Mouse (Mus musculus) lung, postnatal 14 days (tissue): ENCODE data around the gene Ndufb4.

ENCODE experiments used
- DNase-seq: peaks from one replicate; pipeline ENCODE4 v3.0.0; 2021

The Ndufb4 gene

GRCm38 (mm10) chr16:37629011-37629410 lies 25.2 kb downstream of the Ndufb4 start:
- DNase-seq = no peak

DNA sequence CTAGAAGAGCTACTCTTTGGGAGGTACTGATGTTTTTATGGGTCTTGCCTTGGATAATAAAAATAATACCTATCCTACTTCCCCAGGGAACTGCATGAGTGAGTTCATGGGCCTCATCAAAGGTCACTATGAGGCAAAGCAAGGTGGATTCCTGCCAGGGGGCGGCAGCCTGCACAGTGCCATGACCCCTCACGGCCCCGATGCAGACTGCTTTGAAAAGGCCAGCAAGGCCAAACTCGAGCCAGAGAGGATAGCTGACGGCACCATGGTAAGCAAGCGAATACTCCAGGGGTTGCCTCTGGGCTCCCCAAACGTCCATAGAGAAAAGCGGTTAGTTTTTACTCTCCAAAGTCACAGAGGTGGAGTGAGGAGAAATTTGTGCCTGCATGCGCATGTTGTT lies 25.9 kb downstream of the Ndufb4 start:
- DNase-seq = no peak

DNA sequence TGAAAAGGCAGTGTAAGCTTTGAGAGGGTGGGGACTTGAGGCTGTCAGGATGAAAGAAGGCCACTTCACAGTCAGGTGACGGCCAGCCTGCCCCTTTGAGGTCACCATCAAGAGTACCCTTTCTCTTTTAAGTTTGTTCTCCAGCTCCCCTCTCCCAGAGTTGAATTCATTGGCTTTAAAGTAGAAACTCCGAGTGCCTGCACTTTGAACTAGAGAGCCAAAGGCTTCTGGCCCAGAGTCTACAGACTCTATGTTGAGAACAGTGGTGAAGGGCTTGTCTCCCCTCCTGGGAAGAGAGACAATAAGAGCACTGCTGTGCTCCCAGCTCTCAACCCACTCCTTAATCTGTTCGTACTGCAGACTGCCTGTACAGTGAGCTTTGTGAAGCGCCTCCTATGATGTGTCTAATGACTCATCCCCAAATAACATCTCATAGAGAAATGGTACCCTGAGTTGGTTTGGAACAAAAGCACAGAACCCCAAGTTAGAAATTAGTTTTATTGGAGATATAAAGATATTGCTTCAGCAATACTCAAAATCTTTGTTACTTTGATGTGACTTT lies 27.8 kb downstream of the Ndufb4 start:
- DNase-seq = no peak

DNA sequence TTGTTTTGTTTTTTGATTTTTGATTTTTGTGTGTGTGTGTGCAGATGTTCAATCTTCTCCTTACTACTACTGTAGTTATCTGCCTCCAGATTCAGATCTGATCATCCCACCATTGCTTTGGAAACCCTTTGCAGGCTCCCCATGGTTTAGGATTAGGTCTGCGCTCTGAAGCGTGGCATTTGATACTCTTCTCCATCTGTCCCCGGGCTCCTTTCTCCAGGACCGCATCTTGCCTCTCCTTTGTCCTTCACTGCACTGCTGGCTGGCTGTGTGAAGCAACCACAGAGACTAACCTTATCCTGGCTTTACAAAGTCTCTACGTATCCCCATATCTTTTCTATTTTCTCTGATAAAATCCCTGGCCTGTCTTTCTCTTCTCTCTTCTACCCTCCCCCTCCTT lies 31.3 kb downstream of the Ndufb4 start:
- no peak for DNase-seq

GRCm38 (mm10) chr16:37622403-37622802 lies 31.9 kb downstream of the Ndufb4 start:
- DNase-seq = no peak

DNA sequence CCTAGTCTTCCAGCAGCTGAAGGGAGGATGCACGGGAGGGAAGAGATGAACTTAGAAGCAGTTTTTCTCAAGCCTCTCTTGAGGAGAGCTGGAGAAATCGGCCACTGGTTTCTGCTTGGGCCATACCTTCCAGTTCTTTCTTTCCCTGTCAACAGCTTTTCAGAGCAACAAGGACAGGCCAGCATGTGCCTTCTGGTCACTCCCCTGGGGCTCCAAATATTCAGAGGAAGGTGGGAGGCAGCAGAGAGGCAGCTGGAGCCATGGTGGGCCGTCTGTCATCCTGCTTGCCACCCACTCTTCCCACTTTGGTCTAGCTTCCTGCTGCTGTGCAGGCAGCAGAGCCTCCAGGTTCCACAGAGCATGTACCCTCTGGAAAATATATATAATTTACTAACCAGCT lies 36.6 kb downstream of the Ndufb4 start:
- no peak for DNase-seq

DNA sequence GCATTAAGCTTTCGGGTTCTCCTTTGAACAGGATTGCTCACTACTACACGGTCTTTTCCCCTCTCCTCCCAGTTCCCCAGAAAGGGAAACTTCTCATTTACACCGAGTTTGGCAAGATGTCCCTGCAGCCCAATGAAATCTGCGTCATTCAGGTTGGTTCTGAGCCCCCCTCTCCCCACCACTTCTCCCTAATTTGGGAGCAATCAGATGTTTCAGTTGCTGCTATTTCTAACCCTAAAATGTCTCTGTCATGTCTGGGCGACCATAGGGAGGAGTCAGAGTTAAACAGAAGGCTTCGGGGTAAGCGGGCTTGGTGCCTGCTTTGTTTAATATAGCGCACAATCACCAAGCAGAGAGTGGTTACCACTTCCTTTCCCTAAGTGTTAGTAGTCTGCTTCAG lies 38.1 kb downstream of the Ndufb4 start:
- no peak for DNase-seq

DNA sequence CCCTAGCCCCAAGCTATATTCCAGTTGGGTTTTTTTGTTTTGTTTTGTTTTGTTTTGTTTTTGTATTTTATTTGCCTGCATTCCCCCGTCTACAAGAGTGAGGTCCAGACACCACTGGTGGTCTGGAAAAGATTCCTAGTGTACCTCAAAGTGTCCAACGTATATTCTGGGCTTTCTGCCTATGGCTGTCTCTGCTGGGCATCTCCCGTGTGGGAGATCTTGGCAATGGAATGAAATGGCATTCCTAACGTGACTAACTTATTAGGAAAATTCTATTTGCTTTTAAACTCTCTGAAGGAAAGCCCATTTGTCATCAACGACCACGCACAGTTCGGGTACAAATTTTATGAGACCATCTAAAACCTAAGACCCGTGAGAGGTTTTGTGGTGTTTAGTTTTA lies 38.8 kb downstream of the Ndufb4 start:
- DNase-seq = no peak

- no peak for DNase-seq
Observed at GRCm38 (mm10) chr16:37614540-37614939, 39.7 kb downstream of the Ndufb4 start.

- DNase-seq = no peak
Observed at GRCm38 (mm10) chr16:37612013-37612412, 42.2 kb downstream of the Ndufb4 start.

GRCm38 (mm10) chr16:37611072-37611471 lies 43.2 kb downstream of the Ndufb4 start:
- no peak for DNase-seq

DNA sequence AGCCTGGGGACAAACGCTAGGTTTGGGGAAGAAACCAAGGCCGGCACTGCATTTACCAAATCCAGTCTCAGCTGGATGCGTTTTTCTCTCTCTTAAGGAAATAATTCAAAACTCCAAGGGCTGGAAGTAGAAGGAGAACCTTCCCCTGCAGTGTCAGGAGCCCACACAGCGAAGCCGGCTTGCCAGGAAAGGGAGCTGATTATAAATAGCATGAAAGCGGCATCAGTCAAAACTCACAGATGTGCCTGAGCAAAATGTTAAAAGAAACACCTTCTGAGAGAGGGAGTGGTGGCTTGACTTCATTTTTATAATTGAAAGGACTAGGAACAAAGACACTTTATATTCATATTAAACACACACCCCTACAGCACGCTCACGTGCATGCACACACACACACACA lies 43.9 kb downstream of the Ndufb4 start:
- DNase-seq = no peak

- DNase-seq = no peak
Observed at GRCm38 (mm10) chr16:37604243-37604642, 50.0 kb downstream of the Ndufb4 start.

GRCm38 (mm10) chr16:37603431-37603830 lies 50.8 kb downstream of the Ndufb4 start:
- no peak for DNase-seq

DNA sequence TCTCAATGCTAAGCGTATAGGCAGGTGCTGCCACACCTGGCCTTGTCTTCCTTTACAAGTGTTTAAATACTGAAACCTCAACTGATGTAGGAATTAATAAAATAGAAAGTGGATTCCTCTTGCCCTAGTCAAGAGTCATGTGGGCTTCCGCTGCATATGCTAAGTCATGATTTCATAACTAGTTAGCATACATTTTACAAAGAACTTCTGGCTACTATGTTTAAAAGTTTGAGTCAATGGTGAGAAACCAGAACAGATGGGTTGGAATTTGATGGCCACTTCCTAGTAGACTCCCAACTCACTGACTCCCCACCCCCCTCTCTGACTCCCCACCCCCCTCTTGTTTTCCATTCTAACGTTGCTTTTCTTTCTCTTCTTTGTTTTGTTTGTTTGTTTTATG lies 54.9 kb downstream of the Ndufb4 start:
- DNase-seq = no peak

- peak; percentile 22 for DNase-seq
Observed at GRCm38 (mm10) chr16:37598463-37598862, 55.8 kb downstream of the Ndufb4 start.

DNA sequence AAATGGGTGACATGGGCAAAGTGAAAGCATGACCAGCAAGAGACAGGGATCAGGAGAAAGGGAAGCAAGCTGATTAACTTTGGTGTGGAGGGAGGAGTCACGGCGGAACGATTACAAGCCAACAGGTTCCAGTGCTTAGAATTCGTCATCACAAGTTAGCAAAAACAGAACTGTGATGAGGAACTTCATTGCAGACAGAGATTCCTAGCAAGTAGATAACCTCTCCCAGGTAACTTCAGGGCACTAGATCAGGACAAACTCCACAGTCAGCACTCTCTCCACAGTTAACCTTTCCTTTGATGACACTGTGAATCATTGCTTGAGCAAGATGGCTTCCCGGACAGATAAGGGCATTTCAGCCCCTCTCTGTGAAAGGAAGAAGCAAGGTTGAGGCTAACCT lies 56.8 kb downstream of the Ndufb4 start:
- DNase-seq = no peak
